Mouse (Mus musculus): ENCODE measurements at regions not wholly inside any gene's neighbourhood (a gene's known extent, or its start where the extent isn't known, plus 50 kb on each side); places are given as distances from the start of the nearest gene placed in this dataset.

GRCm38 (mm10) chr7:39642333-39642732 is 124.8 kb downstream of the Zfp619 start:
- TF ChIP-seq CTCF (IDR thresholded peaks at IDR 0.05; ENCODE audit: low read depth) (no peak), EP300 (IDR thresholded peaks at IDR 0.05; ENCODE audit: low read depth) (no peak)

Measured in heart, postnatal 0 days (tissue).